Mouse (Mus musculus) intestine, embryonic 14.5 days (tissue): ENCODE results near the gene Eme1. TPM values are rescaled to one million over a fixed set of nuclear protein-coding genes. Genes with fewer than 3 reads are reported as not detected.
"Not testable (repeated sequence)": the region's sequence is repeated elsewhere in the genome, so short reads cannot be mapped to it uniquely, and the experiment has no call there.

Source experiments
- ATAC-seq: fragments of 200-750 bp; cut with Nextera tagmentation; replicated peaks from 2 replicates; pipeline ENCODE4 v1.8.0; 2017; ENCODE audit warnings: low read depth, moderate number of reproducible peaks, moderate TSS enrichment, moderate library complexity; ENCODE audit not compliant: low FRiP score, low TSS enrichment
- DNase-seq: peaks from one replicate; pipeline ENCODE4 v3.0.0-alpha.2; 2018; ENCODE audit warnings: low spot score
- H3K27ac ChIP-seq: fragments of 300-500 bp; sonication (generic); 2 replicates; pipeline ENCODE4 v1.5.1; 2014; ENCODE audit warnings: low read depth, mild to moderate bottlenecking, control low read depth
- H3K27me3 ChIP-seq: fragments of 300-500 bp; sonication (generic); replicated peaks from 2 replicates; pipeline ENCODE4 v1.6.1; 2014; ENCODE audit warnings: low read length, control low read depth; ENCODE audit not compliant: control insufficient read depth, insufficient read depth
- H3K36me3 ChIP-seq: fragments of 300-500 bp; sonication (generic); 2 replicates; pipeline ENCODE4 v1.6.1; 2014; ENCODE audit warnings: low read length, control low read depth; ENCODE audit not compliant: control insufficient read depth, insufficient read depth
- H3K4me1 ChIP-seq: fragments of 300-500 bp; sonication (generic); replicated peaks from 2 replicates; pipeline ENCODE4 v1.6.1; 2014; ENCODE audit warnings: low read length, control low read depth, mixed read lengths; ENCODE audit not compliant: control insufficient read depth, insufficient read depth
- H3K4me2 ChIP-seq: fragments of 300-500 bp; sonication (generic); 2 replicates; pipeline ENCODE4 v1.6.1; 2014; ENCODE audit warnings: low read length
- H3K4me3 ChIP-seq: fragments of 300-500 bp; sonication (generic); 2 replicates; pipeline ENCODE4 v1.5.1; 2014; ENCODE audit warnings: low read depth, low read length, control low read depth, mixed read lengths
- H3K9ac ChIP-seq: fragments of 300-500 bp; sonication (generic); 2 replicates; pipeline ENCODE4 v1.6.1; 2014; ENCODE audit warnings: mild to moderate bottlenecking, low read length
- H3K9me3 ChIP-seq: fragments of 300-500 bp; sonication (generic); 2 replicates; pipeline ENCODE4 v1.6.1; 2016; ENCODE audit warnings: low read length, control low read depth; ENCODE audit not compliant: control insufficient read depth
- WGBS: fragments of 180-500 bp; shearing (Covaris S2); extraction: QIAGEN DNeasy Blood & Tissue Kit; methylation state at CpG from one replicate; pipeline ENCODE4 v1.1.7; 2014; 5-methylcytosine and 5-hydroxymethylcytosine counted together
- polyA plus RNA-seq: library from polyadenylated mRNA; unstranded; fragments of >200 nt; fragmentation: Nextera tagmentation; extraction: Ambion mirVana; gene quantifications from 2 replicates; pipeline ENCODE4 v1.2.1, GENCODE M21; 2014

Gene Eme1
- polyA plus RNA-seq, 1 experiment from 2014 or later = 25.2 TPM

DNA sequence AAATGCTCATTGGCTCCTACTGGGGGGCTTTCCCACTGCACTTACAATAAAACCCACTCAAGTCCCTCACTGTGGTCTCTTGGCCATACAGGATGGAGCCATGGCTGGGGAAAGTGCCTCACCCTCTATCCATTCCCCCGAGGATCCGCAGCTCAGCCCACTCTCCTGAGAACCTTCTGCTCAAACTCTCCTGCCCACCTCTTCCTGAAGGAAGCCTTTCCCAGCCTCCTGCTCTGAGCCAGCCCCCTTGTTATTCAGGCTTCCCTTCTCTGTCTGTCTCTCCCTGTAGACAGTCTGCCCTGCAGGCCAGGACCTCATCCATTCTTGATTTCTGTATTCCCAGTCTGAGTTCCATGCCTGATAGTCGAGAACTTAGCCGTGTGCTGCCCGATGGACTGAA lies 21.2 kb upstream of the Eme1 start:
- Histone ChIP-seq H3K36me3 (peaks cover 9% of the 10 kb centered on the region), H3K27ac (no peak overlapping the region), H3K4me2 (no peak overlapping the region), H3K4me1 (peaks cover 29% of the 10 kb centered on the region), H3K9ac (no peak overlapping the region), H3K4me3 (no peak overlapping the region), H3K27me3 (no peaks in the 10 kb centered on the region), H3K9me3 (no peaks in the 10 kb centered on the region)
- 78% methylated on average over 5 of the region's 5 CpGs for WGBS
- no peak for DNase-seq
- no peak for ATAC-seq

DNA sequence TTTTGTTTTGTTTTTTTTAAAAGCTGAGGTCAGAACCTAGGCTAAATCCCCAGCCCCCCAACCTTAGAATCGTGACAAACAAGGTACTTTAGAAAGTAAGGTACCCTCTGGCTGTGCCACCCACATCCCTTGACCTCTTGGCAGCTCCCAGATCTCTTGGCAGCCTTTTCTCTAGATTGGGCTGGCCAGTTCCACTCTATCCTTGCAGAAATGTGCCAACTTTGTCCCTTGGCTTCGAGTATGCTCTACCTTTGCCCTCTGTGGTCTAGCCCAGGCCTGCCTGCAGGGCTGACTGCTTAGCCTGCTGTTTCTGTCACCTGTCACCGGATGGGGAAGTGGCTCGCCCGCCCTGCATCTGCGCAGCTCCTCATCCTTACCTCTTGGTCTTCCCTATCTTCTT lies 11.5 kb upstream of the Eme1 start:
- Histone ChIP-seq H3K27me3 (no peaks in the 10 kb centered on the region), H3K4me1 (no peaks in the 10 kb centered on the region), H3K4me2 (no peak overlapping the region), H3K36me3 (peaks cover 91% of the 10 kb centered on the region), H3K9me3 (no peaks in the 10 kb centered on the region), H3K4me3 (no peak overlapping the region), H3K9ac (no peak overlapping the region), H3K27ac (no peak overlapping the region)
- WGBS = 88% methylated on average over 6 of the region's 6 CpGs
- DNase-seq (no peak), ATAC-seq (no peak)

DNA sequence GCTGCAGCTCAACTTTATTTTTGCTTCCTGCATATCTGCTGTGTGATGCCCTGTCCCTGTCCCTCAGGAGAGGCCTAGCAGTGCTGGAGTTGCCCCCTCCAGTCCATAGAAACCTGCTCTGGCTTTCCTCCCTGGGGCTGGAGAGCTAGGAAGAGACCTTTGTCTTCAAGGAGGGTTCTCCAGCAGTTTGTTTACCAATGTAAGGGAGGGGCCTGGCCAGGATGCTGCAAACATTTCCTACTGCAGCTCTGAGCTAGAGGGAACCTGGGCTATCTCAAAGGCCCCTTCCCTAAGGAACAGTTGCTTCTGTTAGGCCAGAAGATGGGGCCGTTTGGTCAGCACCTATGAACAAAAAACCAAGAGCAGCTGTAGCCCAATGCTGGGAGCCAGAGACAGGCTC lies 7.6 kb upstream of the Eme1 start:
- peaks cover 81% of the 10 kb centered on the region for H3K36me3 ChIP-seq
- no peak overlapping the region for H3K4me2 ChIP-seq
- ATAC-seq (no peak), DNase-seq (no peak)
- WGBS = 44% methylated on average over 1 of the region's 1 CpGs
- H3K27ac ChIP-seq = no peak overlapping the region
- no peak overlapping the region for H3K9ac ChIP-seq
- no peaks in the 10 kb centered on the region for H3K4me1 ChIP-seq
- no peaks in the 10 kb centered on the region for H3K27me3 ChIP-seq
- H3K9me3 ChIP-seq = no peaks in the 10 kb centered on the region
- H3K4me3 ChIP-seq = no peak overlapping the region

DNA sequence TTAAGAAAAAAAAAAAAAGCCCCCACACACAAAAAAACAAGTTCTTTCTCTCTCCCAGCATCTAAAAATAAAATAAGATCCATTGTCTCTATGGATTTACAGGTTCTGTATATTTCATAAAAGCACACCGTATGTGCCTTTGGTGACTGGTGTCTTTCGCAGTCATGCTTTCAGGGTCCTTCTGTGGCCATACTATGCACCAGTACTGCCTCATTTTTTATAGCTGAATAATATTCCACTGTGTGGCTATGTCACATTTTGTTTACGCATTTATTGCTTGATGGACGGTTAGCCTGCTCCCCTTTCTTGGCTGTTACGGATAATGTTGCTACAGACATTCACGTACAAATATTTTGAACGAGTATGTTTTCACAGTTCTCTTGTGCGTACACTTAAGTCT lies 791 bp downstream of the Eme1 start:
- H3K4me1 ChIP-seq = peaks cover 8% of the 10 kb centered on the region
- peak overlapping the region; percentile 67 for H3K9ac ChIP-seq
- DNase-seq (no peak), ATAC-seq (no peak)
- no peaks in the 10 kb centered on the region for H3K27me3 ChIP-seq
- peak overlapping the region; percentile 79 for H3K4me3 ChIP-seq
- H3K4me2 ChIP-seq = peak overlapping the region; percentile 94
- H3K9me3 ChIP-seq = no peaks in the 10 kb centered on the region
- 39% methylated on average over 8 of the region's 8 CpGs for WGBS
- H3K27ac ChIP-seq = no peak overlapping the region
- peaks cover 33% of the 10 kb centered on the region for H3K36me3 ChIP-seq

DNA sequence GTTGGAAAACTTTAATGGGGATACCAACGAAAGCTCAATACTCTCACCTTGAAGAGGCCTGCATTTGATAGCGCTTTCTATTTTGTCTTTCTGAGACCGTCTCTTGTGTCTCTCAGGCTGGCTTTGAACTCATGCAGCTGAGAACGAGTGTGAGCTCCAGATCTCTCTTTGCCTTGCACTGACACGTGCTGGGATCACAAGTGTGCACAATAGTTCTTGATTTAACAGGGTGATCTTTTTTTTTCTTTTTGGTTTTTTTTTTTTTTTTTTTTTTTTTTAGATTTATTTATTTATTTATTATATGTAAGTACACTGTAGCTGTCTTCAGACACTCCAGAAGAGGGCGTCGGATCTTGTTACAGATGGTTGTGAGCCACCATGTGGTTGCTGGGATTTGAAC lies 2.5 kb downstream of the Eme1 start:
- DNase-seq, ATAC-seq, H3K9ac ChIP-seq, H3K4me3 ChIP-seq, H3K4me2 ChIP-seq, H3K9me3 ChIP-seq, H3K27me3 ChIP-seq, H3K4me1 ChIP-seq, H3K27ac ChIP-seq: not testable (repeated sequence)
- H3K36me3 ChIP-seq = peaks cover 35% of the 10 kb centered on the region
- 98% methylated on average over 5 of the region's 7 CpGs for WGBS

DNA sequence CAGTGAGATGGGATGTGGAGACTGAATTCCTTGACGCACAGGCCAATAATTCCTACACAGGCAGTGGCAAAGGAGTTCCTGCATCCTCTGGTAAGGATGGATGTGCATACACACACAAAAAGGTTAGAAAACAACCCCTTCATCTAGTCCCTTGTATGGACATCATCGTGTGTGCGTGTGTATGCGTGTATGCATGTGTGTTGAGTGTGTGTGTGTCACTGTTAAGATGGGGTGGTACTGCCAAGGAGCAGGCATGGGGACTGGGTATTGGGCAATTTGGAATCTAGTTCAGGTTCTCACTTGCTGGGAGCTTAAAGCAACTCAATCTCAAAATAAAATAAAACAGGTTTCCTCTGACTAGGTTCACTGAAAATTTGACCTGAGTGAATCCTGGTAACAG lies 7.3 kb downstream of the Eme1 start:
- no peaks in the 10 kb centered on the region for H3K4me1 ChIP-seq
- no peaks in the 10 kb centered on the region for H3K27me3 ChIP-seq
- 95% methylated on average over 4 of the region's 4 CpGs for WGBS
- peaks cover 78% of the 10 kb centered on the region for H3K36me3 ChIP-seq
- ATAC-seq = no peak
- no peak overlapping the region for H3K27ac ChIP-seq
- H3K4me3 ChIP-seq = no peak overlapping the region
- no peak overlapping the region for H3K4me2 ChIP-seq
- no peak for DNase-seq
- no peaks in the 10 kb centered on the region for H3K9me3 ChIP-seq
- no peak overlapping the region for H3K9ac ChIP-seq

DNA sequence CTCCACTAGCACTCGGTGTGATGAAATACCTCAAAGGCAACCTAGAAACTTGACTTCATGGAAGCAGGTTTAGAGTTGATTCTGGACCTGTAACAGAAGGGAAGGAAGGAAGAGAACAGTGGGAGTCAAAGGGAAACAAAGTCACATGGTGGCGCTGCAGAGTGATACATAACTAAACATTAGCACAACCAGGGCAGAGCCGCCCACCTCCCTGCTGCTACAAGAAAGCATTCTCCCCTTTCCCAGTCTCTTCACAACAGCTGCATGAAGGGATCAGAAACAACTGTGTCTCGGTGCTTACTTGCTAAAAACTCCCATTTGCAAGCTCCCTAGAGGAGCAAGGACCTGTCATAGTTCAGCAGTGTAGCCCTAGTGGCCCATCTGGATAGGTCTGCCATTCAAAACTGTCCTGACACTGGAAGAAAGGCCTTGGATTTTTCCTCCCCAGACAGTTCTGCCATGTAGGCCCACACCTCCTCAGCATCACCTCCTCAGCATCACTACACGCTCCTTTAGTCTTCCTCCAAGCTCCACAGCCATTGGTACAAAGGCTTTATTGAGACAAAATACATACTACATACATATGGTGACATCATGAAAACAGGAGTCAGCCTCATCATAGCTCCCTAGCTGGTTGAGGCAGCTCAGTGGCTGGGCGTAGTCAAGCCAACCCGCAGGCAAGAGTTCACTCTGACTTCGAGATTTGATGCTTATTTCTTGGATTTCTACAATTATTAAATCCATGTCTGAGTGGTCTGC lies 9.1 kb downstream of the Eme1 start:
- no peak for DNase-seq
- H3K27ac ChIP-seq = no peak overlapping the region
- no peak overlapping the region for H3K4me3 ChIP-seq
- H3K9ac ChIP-seq = no peak overlapping the region
- no peak overlapping the region for H3K4me2 ChIP-seq
- peaks cover 86% of the 10 kb centered on the region for H3K36me3 ChIP-seq
- H3K27me3 ChIP-seq = no peaks in the 10 kb centered on the region
- 89% methylated on average over 8 of the region's 8 CpGs for WGBS
- no peaks in the 10 kb centered on the region for H3K9me3 ChIP-seq
- H3K4me1 ChIP-seq = no peaks in the 10 kb centered on the region
- ATAC-seq = no peak

DNA sequence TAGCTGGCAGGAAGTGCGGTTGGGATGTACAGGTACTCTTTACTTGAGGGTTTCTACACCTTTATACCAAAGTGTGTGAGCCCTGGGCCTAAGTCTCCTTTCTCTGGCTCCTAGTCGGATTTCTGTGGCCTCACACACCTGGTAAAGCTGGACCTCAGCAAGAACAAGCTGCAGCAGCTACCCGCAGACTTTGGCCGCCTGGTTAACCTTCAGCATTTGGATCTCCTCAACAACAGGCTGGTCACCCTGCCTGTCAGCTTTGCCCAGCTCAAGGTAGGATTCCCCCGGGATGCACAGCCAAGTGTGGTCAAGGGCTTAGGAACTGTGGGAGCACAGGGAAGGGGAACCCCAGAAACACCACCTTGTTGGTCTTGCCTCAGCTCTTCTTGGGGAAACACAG lies 19.3 kb downstream of the Eme1 start:
- Histone ChIP-seq H3K9me3 (no peaks in the 10 kb centered on the region), H3K4me3 (no peak overlapping the region), H3K27me3 (no peaks in the 10 kb centered on the region), H3K27ac (no peak overlapping the region), H3K4me1 (peaks cover 8% of the 10 kb centered on the region), H3K9ac (no peak overlapping the region), H3K36me3 (peaks cover 80% of the 10 kb centered on the region), H3K4me2 (no peak overlapping the region)
- 89% methylated on average over 5 of the region's 5 CpGs for WGBS
- no peak for DNase-seq
- ATAC-seq = no peak

DNA sequence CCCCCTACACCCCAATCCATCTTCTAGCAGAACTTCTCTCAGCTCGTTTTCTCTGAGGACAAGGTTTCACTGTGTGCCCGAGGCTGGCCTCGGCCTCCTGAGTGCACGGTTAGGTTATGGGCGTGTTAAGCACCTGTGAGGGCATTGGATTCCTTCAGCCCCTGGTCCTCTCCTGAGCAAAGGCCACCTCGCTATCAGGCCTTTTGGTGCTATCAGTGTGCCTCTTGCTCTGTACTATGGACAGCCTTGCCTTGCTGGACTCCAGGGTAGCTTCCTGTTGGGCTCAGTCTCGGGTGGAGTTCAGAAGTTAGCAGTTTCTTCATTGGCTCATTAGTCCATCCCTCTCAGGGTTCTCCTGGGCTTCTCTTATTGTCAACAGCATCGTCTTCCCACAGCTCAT lies 20.8 kb downstream of the Eme1 start:
- Histone ChIP-seq H3K27me3 (no peaks in the 10 kb centered on the region), H3K27ac (no peak overlapping the region), H3K4me2 (no peak overlapping the region), H3K9me3 (no peaks in the 10 kb centered on the region), H3K4me1 (peaks cover 8% of the 10 kb centered on the region), H3K4me3 (no peak overlapping the region), H3K9ac (no peak overlapping the region), H3K36me3 (peaks cover 65% of the 10 kb centered on the region)
- DNase-seq (no peak), ATAC-seq (no peak)
- 87% methylated on average over 8 of the region's 8 CpGs for WGBS
